Mouse (Mus musculus) embryonic fibroblast, embryonic 13.5 days (primary cell): ENCODE measurements around the gene Vmn1r6. TPM values are rescaled to one million over a fixed set of nuclear protein-coding genes. Genes with fewer than 3 reads are reported as not detected.
"Not testable (repeated sequence)": the region's sequence is repeated elsewhere in the genome, so short reads cannot be mapped to it uniquely, and the experiment has no call there.

ENCODE experiments used
- H3K27ac ChIP-seq: 2 replicates; pipeline ENCODE4 v1.5.1; 2012; ENCODE audit warnings: low read length, control low read depth, inconsistent platforms; ENCODE audit not compliant: insufficient read depth
- H3K4me1 ChIP-seq: 2 replicates; pipeline ENCODE4 v1.6.1; 2011; ENCODE audit warnings: low read length; ENCODE audit not compliant: control insufficient read depth, insufficient read depth
- H3K4me3 ChIP-seq: 2 replicates; pipeline ENCODE4 v1.5.1; 2011; ENCODE audit warnings: mild to moderate bottlenecking, control low read depth, low read length; ENCODE audit not compliant: insufficient read depth
- CTCF ChIP-seq: IDR thresholded peaks from 2 replicates; pipeline ENCODE4 v1.5.1; 2011; ENCODE audit warnings: mild to moderate bottlenecking, control low read depth, low read length, moderate library complexity, borderline replicate concordance; ENCODE audit not compliant: insufficient read depth
- POLR2A ChIP-seq: IDR thresholded peaks from 2 replicates; pipeline ENCODE4 v1.6.1; 2011; ENCODE audit warnings: low read depth, mild to moderate bottlenecking, control low read depth, low read length, moderate library complexity
- polyA plus RNA-seq: library from polyadenylated mRNA; stranded (reverse); fragments of >200 nt; gene quantifications from 2 replicates; pipeline ENCODE4 v1.2.4, GENCODE M21; 2011; ENCODE audit warnings: low read depth; ENCODE audit not compliant: missing spikeins, insufficient read length

Gene Vmn1r6
- not detected in 2 replicates for polyA plus RNA-seq

GRCm38 (mm10) chr6:56996943-56997342, at the start of gene Vmn1r6:
Gene Vmn1r6 (plus strand): TSS chr6:56997243.
- no peak within 1 kb of the TSS for H3K27ac ChIP-seq
- H3K4me3 ChIP-seq: no peak within 1 kb of the TSS
- no peaks in the 10 kb centered on the region for H3K4me1 ChIP-seq
- no peak for TF ChIP-seq CTCF
- TF ChIP-seq POLR2A: no peak

GRCm38 (mm10) chr6:56956436-56956835, 40.6 kb upstream of the Vmn1r6 start:
- TF ChIP-seq POLR2A: no peak
- no peak for TF ChIP-seq CTCF
- Histone ChIP-seq H3K4me1 (no peaks in the 10 kb centered on the region), H3K4me3 (no peak overlapping the region), H3K27ac (no peak overlapping the region)

- Histone ChIP-seq H3K4me1 (no peaks in the 10 kb centered on the region), H3K4me3 (no peak within 1 kb of the TSS), H3K27ac (no peak within 1 kb of the TSS)
- TF ChIP-seq CTCF: no peak
- TF ChIP-seq POLR2A: no peak
Observed at GRCm38 (mm10) chr6:56969973-56970372, 27.1 kb upstream of the Vmn1r6 start, which contains the start of gene Vmn1r5. Gene Vmn1r5 (plus strand): TSS chr6:56970273.

GRCm38 (mm10) chr6:57025224-57025623, 28.2 kb downstream of the Vmn1r6 start, which contains the start of gene Vmn1r7:
Gene Vmn1r7 (minus strand): TSS chr6:57025324.
- H3K27ac ChIP-seq, H3K4me1 ChIP-seq, H3K4me3 ChIP-seq: not testable (repeated sequence)

- H3K4me3 ChIP-seq: no peak within 1 kb of the TSS
- no peak within 1 kb of the TSS for H3K27ac ChIP-seq
- H3K4me1 ChIP-seq: no peaks in the 10 kb centered on the region
- TF ChIP-seq POLR2A (no peak), CTCF (no peak)
Observed at GRCm38 (mm10) chr6:57031984-57032383, 34.9 kb downstream of the Vmn1r6 start, which contains the start of gene Vmn1r8. Gene Vmn1r8 (plus strand): TSS chr6:57032284.

GRCm38 (mm10) chr6:57034674-57035073, 37.6 kb downstream of the Vmn1r6 start:
- no peak overlapping the region for H3K27ac ChIP-seq
- H3K4me3 ChIP-seq: no peak overlapping the region
- no peaks in the 10 kb centered on the region for H3K4me1 ChIP-seq
- no peak for TF ChIP-seq CTCF
- no peak for TF ChIP-seq POLR2A

Other genes with a start within 250 kb of the Vmn1r6 start
- 37.8 and 47.3 TPM in 2 replicates for gene Kbtbd2, start 199.4 kb upstream of the Vmn1r6 start, polyA plus RNA-seq
- 340 and 352 TPM in 2 replicates for gene Fkbp9, start 165.2 kb upstream of the Vmn1r6 start, polyA plus RNA-seq
- 17.3 and 27.0 TPM in 2 replicates for gene Nt5c3, start 73.3 kb upstream of the Vmn1r6 start, polyA plus RNA-seq
- not detected in 2 replicates for gene Vmn1r4, start 73.2 kb upstream of the Vmn1r6 start, polyA plus RNA-seq
- not detected in 2 replicates for gene Vmn1r5, start 27.0 kb upstream of the Vmn1r6 start, polyA plus RNA-seq
- gene Vmn1r7, start 28.1 kb downstream of the Vmn1r6 start, polyA plus RNA-seq: not detected in 2 replicates
- not detected in 2 replicates for gene Vmn1r8, start 35.0 kb downstream of the Vmn1r6 start, polyA plus RNA-seq
- gene Vmn1r9, start 69.5 kb downstream of the Vmn1r6 start, polyA plus RNA-seq: not detected in 2 replicates
- gene Vmn1r10, start 112.2 kb downstream of the Vmn1r6 start, polyA plus RNA-seq: not detected in 2 replicates
- gene Vmn1r11, start 136.2 kb downstream of the Vmn1r6 start, polyA plus RNA-seq: not detected in 2 replicates
- not detected in 2 replicates for gene Vmn1r12, start 159.7 kb downstream of the Vmn1r6 start, polyA plus RNA-seq
- 0.63 and 3.1 TPM in 2 replicates for gene Vmn1r13, start 206.0 kb downstream of the Vmn1r6 start, polyA plus RNA-seq
- not detected in 2 replicates for gene Vmn1r14, start 234.4 kb downstream of the Vmn1r6 start, polyA plus RNA-seq